Mouse (Mus musculus) hindbrain, postnatal 0 days (tissue): ENCODE results near the gene Akap1. TPM values are rescaled to one million over a fixed set of nuclear protein-coding genes. Genes with fewer than 3 reads are reported as not detected.

ENCODE experiments used
- ATAC-seq: fragments of 200-750 bp; cut with Nextera tagmentation; 2 replicates; pipeline ENCODE4 v1.8.0; 2017; ENCODE audit warnings: mild to moderate bottlenecking, moderate TSS enrichment, moderate library complexity
- DNase-seq: peaks from one replicate; pipeline ENCODE4 v3.0.0-alpha.2; 2015; ENCODE audit warnings: low spot score
- H3K27ac ChIP-seq: fragments of 300-500 bp; sonication (generic); 2 replicates; pipeline ENCODE4 v1.5.1; 2014; ENCODE audit warnings: mild to moderate bottlenecking
- H3K27me3 ChIP-seq: fragments of 300-500 bp; sonication (generic); 2 replicates; pipeline ENCODE4 v1.6.1; 2014; ENCODE audit warnings: low read length, mixed read lengths; ENCODE audit not compliant: insufficient read depth
- H3K36me3 ChIP-seq: fragments of 300-500 bp; sonication (generic); 2 replicates; pipeline ENCODE4 v1.6.1; 2014; ENCODE audit warnings: low read length, mixed read lengths; ENCODE audit not compliant: insufficient read depth
- H3K4me1 ChIP-seq: fragments of 300-500 bp; sonication (generic); 2 replicates; pipeline ENCODE4 v1.6.1; 2014; ENCODE audit warnings: antibody characterized with exemption, low read length, mixed read lengths; ENCODE audit not compliant: insufficient read depth
- H3K4me2 ChIP-seq: fragments of 300-500 bp; sonication (generic); 2 replicates; pipeline ENCODE4 v1.6.1; 2014; ENCODE audit warnings: low read depth, mild to moderate bottlenecking, low read length, moderate library complexity, mixed read lengths
- H3K4me3 ChIP-seq: fragments of 300-500 bp; sonication (generic); 2 replicates; pipeline ENCODE4 v1.5.1; 2014; ENCODE audit warnings: low read length
- H3K9ac ChIP-seq: fragments of 300-500 bp; sonication (generic); replicated peaks from 2 replicates; pipeline ENCODE4 v1.6.1; 2014; ENCODE audit warnings: mild to moderate bottlenecking, low read length, moderate library complexity, mixed read lengths
- H3K9me3 ChIP-seq: fragments of 300-500 bp; sonication (generic); 2 replicates; pipeline ENCODE4 v1.6.1; 2016; ENCODE audit warnings: low read length, mixed read lengths
- CTCF ChIP-seq: IDR thresholded peaks from 2 replicates; pipeline ENCODE4 v1.5.1; 2016; ENCODE audit warnings: antibody characterized with exemption, control low read depth, low read depth
- WGBS: fragments of 180-500 bp; shearing (Covaris S2); extraction: QIAGEN DNeasy Blood & Tissue Kit; methylation state at CpG from one replicate; pipeline ENCODE4 v1.1.7; 2014; 5-methylcytosine and 5-hydroxymethylcytosine counted together
- polyA plus RNA-seq: library from polyadenylated mRNA; unstranded; fragments of >200 nt; fragmentation: Nextera tagmentation; extraction: Ambion mirVana; gene quantifications from 2 replicates; pipeline ENCODE4 v1.2.1, GENCODE M21; 2015
- total RNA-seq: library from RNA; depleted of rRNA; stranded (reverse); fragments of >200 nt; gene quantifications from 2 replicates; pipeline ENCODE4 v1.2.3, GENCODE M21; 2014

Gene Akap1
- total and polyA plus RNA-seq, 2 experiments from 2014 or later = 20.8 to 51.5 TPM

- H3K9me3 ChIP-seq = no peaks in the 10 kb centered on the region
- no peak for TF ChIP-seq CTCF
- H3K4me3 ChIP-seq = peak overlapping the region; percentile 28
- H3K9ac ChIP-seq = no peak overlapping the region; the same call in 1 of the 2 replicates
- 5% methylated on average over 20 of the region's 20 CpGs for WGBS
- DNase-seq (no peak), ATAC-seq (no peak)
- H3K4me2 ChIP-seq = peak overlapping the region; percentile 57
- H3K4me1 ChIP-seq = no peaks in the 10 kb centered on the region
- no peaks in the 10 kb centered on the region for H3K27me3 ChIP-seq
- H3K27ac ChIP-seq = no peak overlapping the region
- no peaks in the 10 kb centered on the region for H3K36me3 ChIP-seq
Observed at GRCm38 (mm10) chr11:88873027-88873666, 8.8 kb upstream of the Akap1 start.

- ATAC-seq = no peak
Observed at GRCm38 (mm10) chr11:88869443-88869842, 5.1 kb upstream of the Akap1 start.

GRCm38 (mm10) chr11:88863904-88864457 is 405 bp downstream of the Akap1 start:
- H3K36me3 ChIP-seq = no peaks in the 10 kb centered on the region

More at GRCm38 (mm10) chr11:88869443-88869842, 5.1 kb upstream of the Akap1 start:
- Histone ChIP-seq H3K36me3 (no peaks in the 10 kb centered on the region), H3K4me1 (no peaks in the 10 kb centered on the region), H3K27ac (no peak overlapping the region), H3K9me3 (no peaks in the 10 kb centered on the region), H3K27me3 (no peaks in the 10 kb centered on the region), H3K4me2 (no peak overlapping the region), H3K4me3 (no peak overlapping the region), H3K9ac (no peak overlapping the region)
- no peak for DNase-seq
- WGBS = 86% methylated on average over 2 of the region's 2 CpGs
- no peak for TF ChIP-seq CTCF

GRCm38 (mm10) chr11:88863071-88863903 is 1.1 kb downstream of the Akap1 start:
- peak overlapping the region; percentile 79 for H3K9ac ChIP-seq
- 2% methylated on average over 32 of the region's 32 CpGs for WGBS
- H3K9me3 ChIP-seq = no peaks in the 10 kb centered on the region
- H3K36me3 ChIP-seq = no peaks in the 10 kb centered on the region
- DNase-seq = no peak
- TF ChIP-seq CTCF = no peak
- H3K27ac ChIP-seq = peak overlapping the region; percentile 84; the same call in 1 of the 2 replicates
- H3K4me3 ChIP-seq = peak overlapping the region; percentile 79
- H3K27me3 ChIP-seq = no peaks in the 10 kb centered on the region
- H3K4me1 ChIP-seq = 0 out of 2 replicates have a peak, but pooled peaks cover 5% of the 10 kb centered on the region
- H3K4me2 ChIP-seq = peak overlapping the region; percentile 100
- no peak for ATAC-seq

More at GRCm38 (mm10) chr11:88863904-88864457, 405 bp downstream of the Akap1 start:
- H3K4me3 ChIP-seq = peak overlapping the region; percentile 79
- peak overlapping the region; percentile 100 for H3K4me2 ChIP-seq
- TF ChIP-seq CTCF = no peak
- H3K9ac ChIP-seq = peak overlapping the region; percentile 79
- peak overlapping the region; percentile 84 for H3K27ac ChIP-seq
- DNase-seq = peak; percentile 51
- ATAC-seq = no peak
- H3K27me3 ChIP-seq = no peaks in the 10 kb centered on the region
- H3K9me3 ChIP-seq = no peaks in the 10 kb centered on the region
- H3K4me1 ChIP-seq = 0 out of 2 replicates have a peak, but pooled peaks cover 5% of the 10 kb centered on the region
- under 1% methylated on average over 31 of the region's 49 CpGs for WGBS

- 0 out of 2 replicates have a peak, but pooled peaks cover 5% of the 10 kb centered on the region for H3K4me1 ChIP-seq
- peak overlapping the region; percentile 79 for H3K4me3 ChIP-seq
- H3K9ac ChIP-seq = no peak overlapping the region
- H3K4me2 ChIP-seq = peak overlapping the region; percentile 100
- no peak overlapping the region for H3K27ac ChIP-seq
- H3K27me3 ChIP-seq = no peaks in the 10 kb centered on the region
- H3K36me3 ChIP-seq = no peaks in the 10 kb centered on the region
- 90% methylated on average over 2 of the region's 2 CpGs for WGBS
- DNase-seq = no peak
- TF ChIP-seq CTCF = no peak
- no peak for ATAC-seq
- H3K9me3 ChIP-seq = no peaks in the 10 kb centered on the region
Observed at GRCm38 (mm10) chr11:88862355-88862754, 2.0 kb downstream of the Akap1 start.

- H3K4me2 ChIP-seq = no peak overlapping the region
- H3K27ac ChIP-seq = no peak overlapping the region
- whole genome bisulfite sequencing = 64% methylated on average over 3 of the region's 3 CpGs
- DNase-seq (no peak), ATAC-seq (no peak)
- H3K4me1 ChIP-seq = 0 out of 2 replicates have a peak, but pooled peaks cover 5% of the 10 kb centered on the region
- no peak overlapping the region for H3K9ac ChIP-seq
- no peak overlapping the region for H3K4me3 ChIP-seq
- TF ChIP-seq CTCF = no peak
- H3K36me3 ChIP-seq = no peaks in the 10 kb centered on the region
- no peaks in the 10 kb centered on the region for H3K9me3 ChIP-seq
- no peaks in the 10 kb centered on the region for H3K27me3 ChIP-seq
Observed at GRCm38 (mm10) chr11:88861060-88861459, 3.3 kb downstream of the Akap1 start.
